In the genomic region with DNA sequence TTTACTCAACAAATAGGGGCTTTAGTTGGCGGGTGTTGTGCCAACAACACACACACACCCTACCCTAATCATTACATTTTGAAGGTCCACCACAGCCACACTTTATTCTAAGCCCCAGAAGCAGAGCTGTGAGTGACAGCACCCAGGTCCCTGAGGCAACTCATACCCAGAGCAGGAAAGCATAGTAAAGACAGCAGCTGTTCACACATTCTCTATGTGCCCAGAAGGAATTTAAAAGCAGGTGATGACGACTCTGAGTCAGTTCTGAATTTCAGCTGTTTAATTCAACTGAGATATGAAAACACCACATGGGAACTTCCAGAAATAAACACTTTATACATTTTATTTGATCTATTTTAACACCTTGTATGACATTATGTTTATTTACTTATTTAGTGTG, we compare ENCODE assay signal across 31 mouse cellular contexts. TPM values are rescaled to one million over a fixed set of nuclear protein-coding genes. Genes with fewer than 3 reads are reported as not detected.
A peak's percentile ranks its signal among the peaks of the same experiment; 100 is the strongest.
DNase-seq lines count a peak whose midpoint lies in the region; ATAC-seq and TF ChIP-seq lines count a peak whose summit lies in the region.
"Had no signal": no experiment of that assay in that cellular context is flagged by ENCODE, and none has a peak within 500 bp of the region (broad histone marks: within the 10 kb centered on the region; RNA-seq: fewer than 3 reads in every experiment).

No protein-coding gene starts in this region.

- TF ChIP-seq CTCF in layer of hippocampus, adult 2 months (conservative IDR thresholded peaks at IDR 0.05) = no peak

- H3K27ac ChIP-seq in forebrain, embryonic 16.5 days (ENCODE audit: low read length) = no peak overlapping the region
- no peak overlapping the region for H3K27ac ChIP-seq in forebrain, embryonic 10.5 days
- peak overlapping the region; percentile 21; the same call in 1 of the 2 replicates for H3K27ac ChIP-seq in layer of hippocampus, adult 2 months
- H3K27ac ChIP-seq in hindbrain, embryonic 14.5 days = no peak overlapping the region
- H3K27ac ChIP-seq: forebrain, embryonic 12.5 days; hindbrain, embryonic 12.5 days; kidney, postnatal 0 days; liver, embryonic 12.5 days; midbrain, embryonic 12.5 days; stomach, postnatal 0 days had no signal

- H3K4me3 ChIP-seq in forebrain, embryonic 16.5 days (replicated peaks; ENCODE audit: low read length) = no peak overlapping the region
- no peak overlapping the region for H3K4me3 ChIP-seq in forebrain, embryonic 10.5 days
- no peak overlapping the region for H3K4me3 ChIP-seq in layer of hippocampus, adult 2 months
- H3K4me3 ChIP-seq in myocyte = peak overlapping the region; percentile 4
- no peak overlapping the region for H3K4me3 ChIP-seq in hindbrain, embryonic 14.5 days (replicated peaks; ENCODE audit: low read length)
- H3K4me3 ChIP-seq: embryonic facial prominence, embryonic 13.5 days; erythroblast, embryonic 14.5 days; forebrain, embryonic 12.5 days; hindbrain, embryonic 12.5 days; liver, embryonic 12.5 days; megakaryocyte, embryonic 14.5 days; midbrain, embryonic 12.5 days had no signal

- H3K36me3 ChIP-seq in forebrain, embryonic 16.5 days (ENCODE audit: control insufficient read depth, insufficient read depth) = no peaks in the 10 kb centered on the region
- H3K36me3 ChIP-seq in forebrain, embryonic 10.5 days (replicated peaks) = no peaks in the 10 kb centered on the region
- H3K36me3 ChIP-seq in myocyte (ENCODE audit: control insufficient read depth, insufficient read depth) = no peaks in the 10 kb centered on the region
- H3K36me3 ChIP-seq in hindbrain, embryonic 14.5 days (replicated peaks; ENCODE audit: control insufficient read depth, insufficient read depth) = no peaks in the 10 kb centered on the region
- H3K36me3 ChIP-seq: embryonic facial prominence, embryonic 13.5 days; forebrain, embryonic 12.5 days; hindbrain, embryonic 12.5 days; liver, embryonic 12.5 days; midbrain, embryonic 12.5 days had no signal

- WGBS in forebrain, embryonic 16.5 days = 64% methylated on average over 2 of the region's 2 CpGs
- WGBS in forebrain, embryonic 10.5 days = 88% methylated on average over 2 of the region's 2 CpGs
- 80% methylated on average over 2 of the region's 2 CpGs for WGBS in hindbrain, embryonic 14.5 days

- no peak overlapping the region for H3ac ChIP-seq in myocyte (ENCODE audit: control insufficient read depth, insufficient read length)

- no peaks in the 10 kb centered on the region for H3K79me2 ChIP-seq in myocyte (ENCODE audit: control insufficient read depth, insufficient read depth)

- no peak for DNase-seq in forebrain, embryonic 10.5 days (ENCODE audit: extremely low spot score, low spot score)
- DNase-seq in layer of hippocampus, adult 2 months (ENCODE audit: low spot score in 2 of 2) = peak in 1 of 2 experiments; percentile 29
- DNase-seq in layer of hippocampus, postnatal 25 days (ENCODE audit: extremely low spot score in 1 of 2, low spot score in 1 of 2) = no peak
- DNase-seq in right cerebral cortex, adult 18-20 months = peak; percentile 46
- no peak for DNase-seq in right cerebral cortex, postnatal 14 days
- no peak for DNase-seq in hindbrain, embryonic 14.5 days (ENCODE audit: low spot score)
- DNase-seq: adrenal gland, postnatal 14 days; cerebellum, adult 11-12 months; cerebellum, adult 9-11 months; embryo, embryonic 11 days; gastrocnemius, postnatal 14 days; heart, postnatal 36 days; kidney, adult 8-10 months; liver, postnatal 0 days; lung, postnatal 4 days; thymus, adult 2 months; thymus, postnatal 36 days had no signal

- H3K9ac ChIP-seq in forebrain, embryonic 16.5 days (replicated peaks; ENCODE audit: low read depth, low read length) = no peak overlapping the region
- H3K9ac ChIP-seq in hindbrain, embryonic 14.5 days = no peak overlapping the region
- H3K9ac ChIP-seq: embryonic facial prominence, embryonic 13.5 days; forebrain, embryonic 12.5 days; hindbrain, embryonic 12.5 days; liver, embryonic 12.5 days; liver, postnatal 0 days; midbrain, embryonic 12.5 days had no signal

- no peak overlapping the region for H3K4me2 ChIP-seq in forebrain, embryonic 16.5 days (ENCODE audit: low read length)
- H3K4me2 ChIP-seq in myocyte (ENCODE audit: low read depth) = peak overlapping the region; percentile 60
- H3K4me2 ChIP-seq in hindbrain, embryonic 14.5 days (replicated peaks) = no peak overlapping the region
- H3K4me2 ChIP-seq: embryonic facial prominence, embryonic 13.5 days; forebrain, embryonic 12.5 days; heart, embryonic 11.5 days; hindbrain, embryonic 12.5 days; liver, embryonic 12.5 days; midbrain, embryonic 12.5 days had no signal

- TF ChIP-seq POLR2A in myocyte (IDR thresholded peaks at IDR 0.05; ENCODE audit: insufficient read length, low read depth) = no peak

- no peaks in the 10 kb centered on the region for H3K27me3 ChIP-seq in forebrain, embryonic 16.5 days (replicated peaks; ENCODE audit: control insufficient read depth, insufficient read depth, low read length)
- H3K27me3 ChIP-seq in forebrain, embryonic 10.5 days (ENCODE audit: poor library complexity, severe bottlenecking) = no peaks in the 10 kb centered on the region
- H3K27me3 ChIP-seq in myocyte (ENCODE audit: control insufficient read depth, insufficient read depth, insufficient read length) = peaks cover 8% of the 10 kb centered on the region
- H3K27me3 ChIP-seq in hindbrain, embryonic 14.5 days (ENCODE audit: control insufficient read depth, insufficient read depth, low read length) = no peaks in the 10 kb centered on the region
- H3K27me3 ChIP-seq: embryonic facial prominence, embryonic 13.5 days; forebrain, embryonic 12.5 days; midbrain, embryonic 12.5 days had no signal

- ATAC-seq in forebrain, embryonic 16.5 days = 0 out of 2 replicates have a peak, but pooled peaks have one; percentile 36
- no peak for ATAC-seq in hindbrain, embryonic 14.5 days (ENCODE audit: low FRiP score)
- ATAC-seq: intestine, embryonic 16.5 days; liver, embryonic 12.5 days; liver, postnatal 0 days had no signal

- peaks cover 5% of the 10 kb centered on the region for H3K4me1 ChIP-seq in forebrain, embryonic 16.5 days (replicated peaks; ENCODE audit: control insufficient read depth, insufficient read depth, low read length)
- H3K4me1 ChIP-seq in forebrain, embryonic 10.5 days = peaks cover 12% of the 10 kb centered on the region
- peaks cover 6% of the 10 kb centered on the region; the same call in 1 of the 2 replicates for H3K4me1 ChIP-seq in hindbrain, embryonic 14.5 days (replicated peaks; ENCODE audit: control insufficient read depth, insufficient read depth, low read length)

- H3K9me3 ChIP-seq in forebrain, embryonic 16.5 days (ENCODE audit: control insufficient read depth, low read length) = no peaks in the 10 kb centered on the region
- H3K9me3 ChIP-seq in forebrain, embryonic 10.5 days = no peaks in the 10 kb centered on the region
- H3K9me3 ChIP-seq in hindbrain, embryonic 14.5 days (ENCODE audit: control insufficient read depth, low read length) = no peaks in the 10 kb centered on the region
- H3K9me3 ChIP-seq: embryonic facial prominence, embryonic 13.5 days; forebrain, embryonic 12.5 days; hindbrain, embryonic 12.5 days; liver, embryonic 12.5 days; megakaryocyte, embryonic 14.5 days; midbrain, embryonic 12.5 days had no signal

TF ChIP-seq in myocyte, 11 proteins besides CTCF, POLR2A, EP300 and RAD21:
- TF ChIP-seq USF1 (IDR thresholded peaks at IDR 0.05; ENCODE audit: low read depth) (no peak), POLR2AphosphoS2 (IDR thresholded peaks at IDR 0.05; ENCODE audit: insufficient read length, low read depth) (no peak), TCF12 (IDR thresholded peaks at IDR 0.05; ENCODE audit: insufficient read depth, poor library complexity, severe bottlenecking) (peak; percentile 87), CEBPB (IDR thresholded peaks at IDR 0.05; ENCODE audit: insufficient read depth, poor library complexity, severe bottlenecking) (no peak), SRF (IDR thresholded peaks at IDR 0.05; ENCODE audit: control insufficient read depth, insufficient read length, low read depth) (no peak), MAX (IDR thresholded peaks at IDR 0.05; ENCODE audit: low read depth) (no peak), MYOG (IDR thresholded peaks at IDR 0.05; ENCODE audit: control insufficient read depth in 1 of 3, insufficient read depth in 1 of 3, insufficient read length in 2 of 3, low read depth in 2 of 3) (peak in 2 of 3 experiments; percentile 55 to 98), REST (IDR thresholded peaks at IDR 0.05; ENCODE audit: insufficient read depth, insufficient read length) (no peak), MYOD1 (IDR thresholded peaks at IDR 0.05; ENCODE audit: control insufficient read depth in 1 of 3, insufficient read length in 2 of 3, low read depth in 2 of 3) (peak; percentile 56 to 80 (median 62)), E2F4 (IDR thresholded peaks at IDR 0.05; ENCODE audit: insufficient read depth) (no peak), TCF3 (IDR thresholded peaks at IDR 0.05; ENCODE audit: insufficient read length, low read depth) (no peak)

RNA-seq across cellular contexts. Expression of gene Tekt5, which starts 15.8 kb away (rescaled TPM):
- 2.5 and 4.1 TPM in 2 replicates for polyA plus RNA-seq in forebrain, embryonic 16.5 days (2015; fragmentation: Nextera tagmentation; extraction: Ambion mirVana)
- polyA plus RNA-seq in forebrain, embryonic 10.5 days (2016; fragmentation: Nextera tagmentation; extraction: Ambion mirVana) = 0.10 TPM in 1 of 2 replicates, not detected in the other
- 1 to 10 TPM; 6.1 to 7.4 TPM for total RNA-seq in layer of hippocampus, adult 2 months (2021)
- 1 to 10 TPM; 6.6 TPM for total RNA-seq in layer of hippocampus, postnatal 25 days (2021)
- 21.8 TPM for polyA plus RNA-seq in myocyte (2012; fragmentation: generic; extraction: Trizol)
- 16.1 and 17.9 TPM in 2 replicates for polyA plus RNA-seq in hindbrain, embryonic 14.5 days (2014; fragmentation: Nextera tagmentation; extraction: Ambion mirVana)
- total RNA-seq: adrenal gland, postnatal 14 days; granulocyte monocyte progenitor cell, adult 5-6 weeks; heart, postnatal 36 days had no signal
- polyA plus RNA-seq: erythroblast, embryonic 14.5 days; liver, postnatal 0 days had no signal

RNA-seq across cellular contexts. Expression of gene Nubp1, which starts 32.2 kb away (rescaled TPM):
- polyA plus RNA-seq in forebrain, embryonic 16.5 days (2015; fragmentation: Nextera tagmentation; extraction: Ambion mirVana) = 47.7 and 48.9 TPM in 2 replicates
- polyA plus RNA-seq in forebrain, embryonic 10.5 days (2016; fragmentation: Nextera tagmentation; extraction: Ambion mirVana) = 80.9 and 81.3 TPM in 2 replicates
- total RNA-seq in layer of hippocampus, adult 2 months (2021) = 10 to 100 TPM; 15.5 to 17.8 TPM
- total RNA-seq in layer of hippocampus, postnatal 25 days (2021) = 10 to 100 TPM; 16.5 to 17.6 TPM
- polyA plus RNA-seq in myocyte (2012; fragmentation: generic; extraction: Trizol) = 38.8 TPM
- polyA plus RNA-seq in hindbrain, embryonic 14.5 days (2014; fragmentation: Nextera tagmentation; extraction: Ambion mirVana) = 46.0 and 50.4 TPM in 2 replicates
